Mouse (Mus musculus) stomach, postnatal 0 days (tissue): ENCODE data around the gene Mmachc. TPM values are rescaled to one million over a fixed set of nuclear protein-coding genes. Genes with fewer than 3 reads are reported as not detected.
A peak's percentile ranks its signal among the peaks of the same experiment; 100 is the strongest.

ENCODE experiments used
- ATAC-seq: fragments of 200-750 bp; cut with Nextera tagmentation; 2 replicates; pipeline ENCODE4 v1.8.0; 2017; ENCODE audit not compliant: low FRiP score, low TSS enrichment
- DNase-seq: peaks from one replicate; pipeline ENCODE4 v3.0.0-alpha.2; 2016; ENCODE audit warnings: low spot score
- H3K27ac ChIP-seq: fragments of 300-500 bp; sonication (generic); replicated peaks from 2 replicates; pipeline ENCODE4 v1.5.1; 2014; ENCODE audit warnings: mild to moderate bottlenecking, control low read depth
- H3K27me3 ChIP-seq: fragments of 300-500 bp; sonication (generic); 2 replicates; pipeline ENCODE4 v1.6.1; 2014; ENCODE audit warnings: low read length; ENCODE audit not compliant: control insufficient read depth, insufficient read depth
- H3K36me3 ChIP-seq: fragments of 300-500 bp; sonication (generic); 2 replicates; pipeline ENCODE4 v1.6.1; 2014; ENCODE audit warnings: low read length, mixed read lengths; ENCODE audit not compliant: control insufficient read depth, insufficient read depth
- H3K4me1 ChIP-seq: fragments of 300-500 bp; sonication (generic); replicated peaks from 2 replicates; pipeline ENCODE4 v1.6.1; 2014; ENCODE audit warnings: antibody characterized with exemption; ENCODE audit not compliant: control insufficient read depth, insufficient read depth
- H3K4me2 ChIP-seq: fragments of 300-500 bp; sonication (generic); replicated peaks from 2 replicates; pipeline ENCODE4 v1.6.1; 2014; ENCODE audit warnings: low read depth, mild to moderate bottlenecking, control low read depth, moderate library complexity
- H3K4me3 ChIP-seq: fragments of 300-500 bp; sonication (generic); 2 replicates; pipeline ENCODE4 v1.5.1; 2014; ENCODE audit warnings: low read depth, low read length, control low read depth
- H3K9ac ChIP-seq: fragments of 300-500 bp; sonication (generic); 2 replicates; pipeline ENCODE4 v1.6.1; 2014; ENCODE audit warnings: mild to moderate bottlenecking, low read length, control low read depth, mixed read lengths
- H3K9me3 ChIP-seq: fragments of 300-500 bp; sonication (generic); 2 replicates; pipeline ENCODE4 v1.6.1; 2016; ENCODE audit warnings: low read length; ENCODE audit not compliant: control insufficient read depth
- CTCF ChIP-seq: IDR thresholded peaks from 2 replicates; pipeline ENCODE4 v1.5.1; 2016; ENCODE audit warnings: antibody characterized with exemption, low read depth, mild to moderate bottlenecking, moderate library complexity
- EP300 ChIP-seq: optimal IDR thresholded peaks from 2 replicates; pipeline ENCODE3; 2016; ENCODE audit warnings: antibody characterized with exemption
- WGBS: fragments of 180-500 bp; shearing (Covaris S2); extraction: QIAGEN DNeasy Blood & Tissue Kit; methylation state at CpG from one replicate; pipeline ENCODE4 v1.1.7; 2014; 5-methylcytosine and 5-hydroxymethylcytosine counted together
- polyA plus RNA-seq: library from polyadenylated mRNA; unstranded; fragments of >200 nt; fragmentation: Nextera tagmentation; extraction: Ambion mirVana; gene quantifications from 2 replicates; pipeline ENCODE4 v1.2.1, GENCODE M21; 2015

Gene Mmachc
- polyA plus RNA-seq, 1 experiment from 2014 or later: 9.8 TPM

GRCm38 (mm10) chr4:116700964-116701363 is 7.2 kb downstream of the Mmachc start:
- WGBS: 83% methylated on average over 1 of the region's 1 CpGs
- Histone ChIP-seq H3K27me3 (no peaks in the 10 kb centered on the region), H3K36me3 (peaks cover 10% of the 10 kb centered on the region; the same call in 1 of the 2 replicates), H3K9me3 (no peaks in the 10 kb centered on the region), H3K4me1 (no peaks in the 10 kb centered on the region), H3K27ac (no peak overlapping the region), H3K9ac (no peak overlapping the region), H3K4me2 (no peak overlapping the region), H3K4me3 (no peak overlapping the region)
- DNase-seq (no peak), ATAC-seq (0 out of 2 replicates have a peak, but pooled peaks have one; percentile 19)
- TF ChIP-seq CTCF (no peak), EP300 (no peak)

GRCm38 (mm10) chr4:116698693-116699342 is 9.4 kb downstream of the Mmachc start:
- Histone ChIP-seq H3K27ac (no peak overlapping the region), H3K27me3 (no peaks in the 10 kb centered on the region), H3K4me3 (no peak overlapping the region), H3K9me3 (no peaks in the 10 kb centered on the region), H3K36me3 (peaks cover 22% of the 10 kb centered on the region), H3K4me1 (no peaks in the 10 kb centered on the region), H3K9ac (no peak overlapping the region), H3K4me2 (no peak overlapping the region)
- no peak for ATAC-seq
- DNase-seq: no peak
- 55% methylated on average over 2 of the region's 2 CpGs for WGBS
- no peak for TF ChIP-seq EP300

- no peak overlapping the region for H3K4me3 ChIP-seq
- ATAC-seq: no peak
- no peak overlapping the region for H3K9ac ChIP-seq
- H3K4me2 ChIP-seq: no peak overlapping the region
- no peak overlapping the region for H3K27ac ChIP-seq
- no peak for TF ChIP-seq CTCF
- no peak for TF ChIP-seq EP300
- H3K27me3 ChIP-seq: no peaks in the 10 kb centered on the region
- DNase-seq: no peak
- no peaks in the 10 kb centered on the region for H3K9me3 ChIP-seq
- peaks cover 25% of the 10 kb centered on the region for H3K36me3 ChIP-seq
- H3K4me1 ChIP-seq: no peaks in the 10 kb centered on the region
- 78% methylated on average over 2 of the region's 2 CpGs for WGBS
Measured at GRCm38 (mm10) chr4:116693785-116694184, 14.4 kb downstream of the Mmachc start.

GRCm38 (mm10) chr4:116692146-116692545 is 16.1 kb downstream of the Mmachc start:
- no peaks in the 10 kb centered on the region for H3K9me3 ChIP-seq
- TF ChIP-seq CTCF (no peak), EP300 (no peak)
- H3K27ac ChIP-seq: no peak overlapping the region
- no peak overlapping the region for H3K4me3 ChIP-seq
- no peaks in the 10 kb centered on the region for H3K4me1 ChIP-seq
- DNase-seq: no peak
- H3K36me3 ChIP-seq: peaks cover 30% of the 10 kb centered on the region
- no peaks in the 10 kb centered on the region for H3K27me3 ChIP-seq
- WGBS: 89% methylated on average over 2 of the region's 2 CpGs
- no peak overlapping the region for H3K9ac ChIP-seq
- no peak overlapping the region for H3K4me2 ChIP-seq
- ATAC-seq: no peak

GRCm38 (mm10) chr4:116689309-116689876 is 18.8 kb downstream of the Mmachc start:
- Histone ChIP-seq H3K9me3 (no peaks in the 10 kb centered on the region), H3K27me3 (no peaks in the 10 kb centered on the region), H3K27ac (no peak overlapping the region), H3K4me1 (peaks cover 3% of the 10 kb centered on the region; the same call in 1 of the 2 replicates), H3K4me3 (no peak overlapping the region), H3K9ac (no peak overlapping the region), H3K4me2 (no peak overlapping the region), H3K36me3 (peaks cover 20% of the 10 kb centered on the region)
- no peak for TF ChIP-seq EP300
- no peak for TF ChIP-seq CTCF
- no peak for ATAC-seq
- DNase-seq: no peak
- WGBS: 67% methylated on average over 4 of the region's 4 CpGs

- no peak for DNase-seq
- H3K36me3 ChIP-seq: peaks cover 9% of the 10 kb centered on the region; the same call in 1 of the 2 replicates
- no peak for ATAC-seq
- no peaks in the 10 kb centered on the region for H3K9me3 ChIP-seq
- TF ChIP-seq EP300 (no peak), CTCF (no peak)
- WGBS: 18% methylated on average over 1 of the region's 1 CpGs
- H3K9ac ChIP-seq: peak overlapping the region; percentile 85; the same call in 1 of the 2 replicates
- peak overlapping the region; percentile 56 for H3K4me2 ChIP-seq
- no peaks in the 10 kb centered on the region for H3K27me3 ChIP-seq
- H3K4me3 ChIP-seq: peak overlapping the region; percentile 71
- peaks cover 3% of the 10 kb centered on the region; the same call in 1 of the 2 replicates for H3K4me1 ChIP-seq
- no peak overlapping the region for H3K27ac ChIP-seq
Measured at GRCm38 (mm10) chr4:116687041-116687440, 21.2 kb downstream of the Mmachc start.
